Mouse (Mus musculus) myocyte (in vitro differentiated cells): ENCODE measurements around the gene Fezf2. TPM values are rescaled to one million over a fixed set of nuclear protein-coding genes. Genes with fewer than 3 reads are reported as not detected.

ENCODE experiments used
- H3K27me3 ChIP-seq: one replicate; pipeline ENCODE4 v1.6.1; 2011; ENCODE audit not compliant: control insufficient read depth, insufficient read depth, insufficient read length
- H3K36me3 ChIP-seq: one replicate; pipeline ENCODE4 v1.6.1; 2011; ENCODE audit not compliant: control insufficient read depth, insufficient read depth
- H3K4me2 ChIP-seq: one replicate; pipeline ENCODE4 v1.6.1; 2011; ENCODE audit warnings: low read depth, control low read depth
- H3K4me3 ChIP-seq: one replicate; pipeline ENCODE4 v1.5.1; 2011; ENCODE audit warnings: mild to moderate bottlenecking, control low read depth, moderate library complexity
- H3K79me2 ChIP-seq: one replicate; pipeline ENCODE4 v1.6.1; 2011; ENCODE audit not compliant: control insufficient read depth, insufficient read depth
- H3ac ChIP-seq: one replicate; pipeline ENCODE4 v1.6.1; 2011; ENCODE audit not compliant: control insufficient read depth, insufficient read length
- CEBPB ChIP-seq: IDR thresholded peaks from 2 replicates; pipeline ENCODE4 v1.6.1; 2011; ENCODE audit warnings: mild to moderate bottlenecking, moderate library complexity; ENCODE audit not compliant: poor library complexity, insufficient read depth, severe bottlenecking
- E2F4 ChIP-seq: IDR thresholded peaks from one replicate; pipeline ENCODE4 v1.6.1; 2011; ENCODE audit warnings: mild to moderate bottlenecking, control low read depth, moderate library complexity; ENCODE audit not compliant: insufficient read depth
- MAX ChIP-seq: IDR thresholded peaks from one replicate; pipeline ENCODE4 v1.6.1; 2011; ENCODE audit warnings: low read depth, mild to moderate bottlenecking, control low read depth
- MYOD1 ChIP-seq, 3 experiments: IDR thresholded peaks; one replicate each; pipeline ENCODE4 v1.6.1; 2011; ENCODE audit warnings: control low read depth in 2 of 3, low read depth in 2 of 3, mild to moderate bottlenecking in 2 of 3, moderate library complexity in 1 of 3; ENCODE audit not compliant: insufficient read length in 2 of 3, control insufficient read depth in 1 of 3
- MYOG ChIP-seq, 3 experiments: IDR thresholded peaks; one replicate each; pipeline ENCODE4 v1.6.1; 2011; ENCODE audit warnings: control low read depth in 2 of 3, low read depth in 2 of 3, mild to moderate bottlenecking in 2 of 3; ENCODE audit not compliant: insufficient read length in 2 of 3, control insufficient read depth in 1 of 3, insufficient read depth in 1 of 3
- POLR2A ChIP-seq: IDR thresholded peaks from one replicate; pipeline ENCODE4 v1.6.1; 2011; ENCODE audit warnings: low read depth, mild to moderate bottlenecking, control low read depth, moderate library complexity; ENCODE audit not compliant: insufficient read length
- POLR2AphosphoS2 ChIP-seq: IDR thresholded peaks from one replicate; pipeline ENCODE4 v1.6.1; 2011; ENCODE audit warnings: low read depth, control low read depth; ENCODE audit not compliant: insufficient read length
- REST ChIP-seq: IDR thresholded peaks from one replicate; pipeline ENCODE4 v1.6.1; 2011; ENCODE audit warnings: mild to moderate bottlenecking, control low read depth, moderate library complexity; ENCODE audit not compliant: insufficient read depth, insufficient read length
- SRF ChIP-seq: IDR thresholded peaks from one replicate; pipeline ENCODE4 v1.6.1; 2011; ENCODE audit warnings: low read depth; ENCODE audit not compliant: control insufficient read depth, insufficient read length
- TCF12 ChIP-seq: IDR thresholded peaks from one replicate; pipeline ENCODE4 v1.6.1; 2011; ENCODE audit warnings: mild to moderate bottlenecking, control low read depth; ENCODE audit not compliant: poor library complexity, insufficient read depth, severe bottlenecking
- TCF3 ChIP-seq: IDR thresholded peaks from one replicate; pipeline ENCODE4 v1.6.1; 2011; ENCODE audit warnings: low read depth, control low read depth; ENCODE audit not compliant: insufficient read length
- USF1 ChIP-seq: IDR thresholded peaks from one replicate; pipeline ENCODE4 v1.6.1; 2011; ENCODE audit warnings: low read depth, mild to moderate bottlenecking, control low read depth, moderate library complexity
- polyA plus RNA-seq: library from polyadenylated mRNA; unstranded; fragments of >200 nt; fragmentation: generic; extraction: Trizol; gene quantifications from one replicate; pipeline ENCODE4 v1.2.1, GENCODE M21; 2012; ENCODE audit warnings: missing spikeins

Gene Fezf2
- polyA plus RNA-seq, 1 experiment: not detected

GRCm38 (mm10) chr14:12391167-12391566, 43.2 kb upstream of the Fezf2 start:
- Histone ChIP-seq H3ac (no peak overlapping the region), H3K36me3 (no peaks in the 10 kb centered on the region), H3K27me3 (no peaks in the 10 kb centered on the region), H3K79me2 (no peaks in the 10 kb centered on the region), H3K4me3 (no peak overlapping the region), H3K4me2 (no peak overlapping the region)
- TF ChIP-seq SRF (no peak), POLR2AphosphoS2 (no peak), MAX (no peak), USF1 (no peak), TCF12 (no peak), POLR2A (no peak), MYOD1 (IDR thresholded peaks at IDR 0.05; ENCODE audit: control insufficient read depth in 1 of 3, insufficient read length in 2 of 3, low read depth in 2 of 3) (no peak), MYOG (IDR thresholded peaks at IDR 0.05; ENCODE audit: control insufficient read depth in 1 of 3, insufficient read depth in 1 of 3, insufficient read length in 2 of 3, low read depth in 2 of 3) (no peak), E2F4 (no peak), TCF3 (no peak), REST (no peak), CEBPB (no peak)

- no peaks in the 10 kb centered on the region for H3K79me2 ChIP-seq
- no peak overlapping the region for H3ac ChIP-seq
- no peaks in the 10 kb centered on the region for H3K36me3 ChIP-seq
- no peak overlapping the region for H3K4me3 ChIP-seq
- TF ChIP-seq REST (no peak), TCF3 (no peak), E2F4 (no peak), SRF (no peak), MYOG (IDR thresholded peaks at IDR 0.05; ENCODE audit: control insufficient read depth in 1 of 3, insufficient read depth in 1 of 3, insufficient read length in 2 of 3, low read depth in 2 of 3) (no peak), TCF12 (no peak), MAX (no peak), CEBPB (no peak), POLR2A (no peak), MYOD1 (IDR thresholded peaks at IDR 0.05; ENCODE audit: control insufficient read depth in 1 of 3, insufficient read length in 2 of 3, low read depth in 2 of 3) (no peak), POLR2AphosphoS2 (no peak), USF1 (no peak)
- H3K4me2 ChIP-seq: no peak overlapping the region
- H3K27me3 ChIP-seq: no peaks in the 10 kb centered on the region
Observed at GRCm38 (mm10) chr14:12388806-12389436, 40.9 kb upstream of the Fezf2 start.

- TF ChIP-seq TCF12: no peak
- TF ChIP-seq MYOG (IDR thresholded peaks at IDR 0.05; ENCODE audit: control insufficient read depth in 1 of 3, insufficient read depth in 1 of 3, insufficient read length in 2 of 3, low read depth in 2 of 3): no peak
- TF ChIP-seq POLR2AphosphoS2: no peak
- no peak for TF ChIP-seq REST
- TF ChIP-seq SRF: no peak
- TF ChIP-seq MYOD1 (IDR thresholded peaks at IDR 0.05; ENCODE audit: control insufficient read depth in 1 of 3, insufficient read length in 2 of 3, low read depth in 2 of 3): no peak
- TF ChIP-seq MAX: no peak
- TF ChIP-seq CEBPB: no peak
- TF ChIP-seq E2F4: no peak
- no peak for TF ChIP-seq TCF3
- no peak for TF ChIP-seq POLR2A
- no peak for TF ChIP-seq USF1
Observed at GRCm38 (mm10) chr14:12388192-12388795, 40.3 kb upstream of the Fezf2 start.

GRCm38 (mm10) chr14:12387176-12387575, 39.2 kb upstream of the Fezf2 start:
- TF ChIP-seq TCF3: no peak
- TF ChIP-seq MAX: no peak
- TF ChIP-seq SRF: no peak
- TF ChIP-seq MYOG (IDR thresholded peaks at IDR 0.05; ENCODE audit: control insufficient read depth in 1 of 3, insufficient read depth in 1 of 3, insufficient read length in 2 of 3, low read depth in 2 of 3): no peak
- TF ChIP-seq CEBPB: no peak
- no peak for TF ChIP-seq POLR2AphosphoS2
- TF ChIP-seq MYOD1 (IDR thresholded peaks at IDR 0.05; ENCODE audit: control insufficient read depth in 1 of 3, insufficient read length in 2 of 3, low read depth in 2 of 3): no peak
- no peak for TF ChIP-seq POLR2A
- no peak for TF ChIP-seq REST
- TF ChIP-seq USF1: no peak
- no peak for TF ChIP-seq TCF12
- no peak for TF ChIP-seq E2F4
- no peaks in the 10 kb centered on the region for H3K27me3 ChIP-seq
- H3K4me2 ChIP-seq: no peak overlapping the region
- H3ac ChIP-seq: no peak overlapping the region
- no peak overlapping the region for H3K4me3 ChIP-seq
- H3K79me2 ChIP-seq: no peaks in the 10 kb centered on the region
- H3K36me3 ChIP-seq: no peaks in the 10 kb centered on the region

More at GRCm38 (mm10) chr14:12388192-12388795, 40.3 kb upstream of the Fezf2 start:
- Histone ChIP-seq H3K4me2 (no peak overlapping the region), H3K27me3 (no peaks in the 10 kb centered on the region), H3K36me3 (no peaks in the 10 kb centered on the region), H3K79me2 (no peaks in the 10 kb centered on the region), H3K4me3 (no peak overlapping the region), H3ac (no peak overlapping the region)
